Mouse (Mus musculus) spleen, adult 2 months (tissue): ENCODE data around the gene Dse.

Experiments
- CTCF ChIP-seq: fragments of 200-500 bp; IDR thresholded peaks from 2 replicates; pipeline ENCODE4 v1.5.1; 2011; ENCODE audit warnings: mild to moderate bottlenecking, inconsistent platforms; ENCODE audit not compliant: insufficient read depth, insufficient read length, insufficient replicate concordance; ENCODE audit errors: extremely low read depth
- POLR2A ChIP-seq: fragments of 200-500 bp; IDR thresholded peaks from 2 replicates; pipeline ENCODE4 v1.6.1; 2011; ENCODE audit warnings: low read depth, low read length, inconsistent platforms

DNA sequence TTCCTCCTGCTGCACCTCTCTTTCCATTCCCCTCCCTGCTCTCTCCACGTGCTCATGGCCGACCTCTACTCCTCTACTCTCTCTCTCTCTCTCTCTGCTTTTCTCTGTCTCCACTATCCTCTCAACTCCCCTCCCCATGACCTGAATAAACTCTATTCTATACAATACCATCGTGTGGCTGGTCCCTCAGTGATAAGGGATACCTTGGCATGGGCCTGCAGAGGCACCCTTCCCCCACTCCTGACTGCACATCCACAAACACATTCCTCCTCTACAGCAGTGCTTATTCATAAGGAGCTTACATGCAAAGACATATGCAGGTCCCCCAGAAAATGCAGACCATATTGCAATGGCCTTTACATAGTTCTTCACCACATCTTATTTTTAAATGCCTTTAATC, 16.1 kb upstream of the Dse start:
- TF ChIP-seq CTCF (no peak), POLR2A (no peak)
